ENCODE assay signal across 29 mouse cellular contexts in the genomic region with DNA sequence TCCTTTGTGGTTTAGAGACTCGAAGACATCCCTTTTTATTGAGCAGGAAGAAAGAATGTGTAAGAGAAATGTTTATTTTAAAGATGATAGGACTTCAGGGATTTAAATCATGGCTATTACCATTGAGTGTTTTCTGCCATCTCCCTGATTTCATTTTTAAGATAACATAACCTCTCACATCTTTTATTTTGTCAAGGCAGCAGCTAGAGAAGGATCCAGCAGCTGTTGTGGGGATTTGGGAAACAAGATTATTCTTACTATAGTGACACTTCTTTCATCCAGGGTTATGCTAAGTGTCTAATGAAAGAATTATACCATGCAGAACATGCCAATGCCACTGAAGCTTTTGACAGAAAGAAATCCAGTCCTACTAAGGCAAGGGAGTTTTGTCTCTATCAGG. TPM values are rescaled to one million over a fixed set of nuclear protein-coding genes. Genes with fewer than 3 reads are reported as not detected.
DNase-seq lines count a peak whose midpoint lies in the region; ATAC-seq and TF ChIP-seq lines count a peak whose summit lies in the region.
"Had no signal": no experiment of that assay in that cellular context is flagged by ENCODE, and none has a peak within 500 bp of the region (broad histone marks: within the 10 kb centered on the region; RNA-seq: fewer than 3 reads in every experiment).

No protein-coding gene starts in this region.

- peak; percentile 72; the same call in 1 of the 2 replicates for ATAC-seq in lung, embryonic 15.5 days (ENCODE audit: borderline replicate concordance, extremely low read depth, low FRiP score, low TSS enrichment)
- no peak; the same call in 1 of the 2 replicates for ATAC-seq in lung, postnatal 0 days
- ATAC-seq: forebrain, embryonic 13.5 days; forebrain, embryonic 15.5 days had no signal

- H3ac ChIP-seq in myocyte (ENCODE audit: control insufficient read depth, insufficient read length), result no peak overlapping the region

- H3K27me3 ChIP-seq in lung, embryonic 15.5 days, result no peaks in the 10 kb centered on the region
- no peaks in the 10 kb centered on the region for H3K27me3 ChIP-seq in lung, postnatal 0 days (replicated peaks; ENCODE audit: insufficient read depth, low read length)
- H3K27me3 ChIP-seq in myocyte (ENCODE audit: control insufficient read depth, insufficient read depth, insufficient read length), result no peaks in the 10 kb centered on the region
- H3K27me3 ChIP-seq: embryonic facial prominence, embryonic 13.5 days; embryonic facial prominence, embryonic 15.5 days; forebrain, embryonic 13.5 days; forebrain, embryonic 15.5 days had no signal

- no peak for TF ChIP-seq CTCF in lung, postnatal 0 days (IDR thresholded peaks at IDR 0.05)
- no peak for TF ChIP-seq CTCF in embryonic fibroblast, embryonic 13.5 days (IDR thresholded peaks at IDR 0.05; ENCODE audit: borderline replicate concordance, insufficient read depth, low read length)
- no peak for TF ChIP-seq CTCF in left cerebral cortex, adult 2 months (IDR thresholded peaks at IDR 0.05)

- no peaks in the 10 kb centered on the region for H3K79me2 ChIP-seq in myocyte (ENCODE audit: control insufficient read depth, insufficient read depth)

- no peak for DNase-seq in lung, adult 18-20 months
- DNase-seq in lung, postnatal 0 days (ENCODE audit: low spot score), result no peak
- DNase-seq in lung, postnatal 36 days, result no peak
- no peak for DNase-seq in left cerebral cortex, adult 2 months (ENCODE audit: extremely low spot score in 1 of 2, low spot score in 2 of 2)
- DNase-seq: adrenal gland, adult 2 months; adrenal gland, postnatal 10 days; adrenal gland, postnatal 25 days; cerebellum, adult 11 months; cerebellum, adult 18-20 months; cerebellum, adult 8-10 months; cerebellum, adult 9-11 months; cerebellum, postnatal 14 days; cerebellum, postnatal 36 days; embryo, embryonic 11 days had no signal

- intact Hi-C loops in left cerebral cortex, adult 2 months (cut with DNase I), result no loop called here

- no peak overlapping the region for H3K4me2 ChIP-seq in lung, embryonic 15.5 days
- H3K4me2 ChIP-seq in lung, postnatal 0 days (replicated peaks; ENCODE audit: low read depth, low read length), result no peak overlapping the region
- peak overlapping the region; percentile 4 for H3K4me2 ChIP-seq in myocyte (ENCODE audit: low read depth)
- H3K4me2 ChIP-seq: embryonic facial prominence, embryonic 13.5 days; embryonic facial prominence, embryonic 15.5 days; forebrain, embryonic 13.5 days; forebrain, embryonic 15.5 days had no signal

- no peak overlapping the region for H3K9ac ChIP-seq in lung, embryonic 15.5 days
- no peak overlapping the region for H3K9ac ChIP-seq in lung, postnatal 0 days (replicated peaks; ENCODE audit: low read depth)
- H3K9ac ChIP-seq: embryonic facial prominence, embryonic 13.5 days; embryonic facial prominence, embryonic 15.5 days; forebrain, embryonic 13.5 days; forebrain, embryonic 15.5 days had no signal

- 0 out of 2 replicates have a peak overlapping the region, but pooled peaks have one; percentile 2 for H3K27ac ChIP-seq in lung, embryonic 15.5 days
- H3K27ac ChIP-seq in lung, postnatal 0 days (ENCODE audit: low read length), result no peak overlapping the region
- peak overlapping the region; percentile 99 for H3K27ac ChIP-seq in embryonic fibroblast, embryonic 13.5 days (ENCODE audit: insufficient read depth, low read length)
- no peak overlapping the region for H3K27ac ChIP-seq in left cerebral cortex, adult 2 months
- H3K27ac ChIP-seq: embryonic facial prominence, embryonic 13.5 days; embryonic facial prominence, embryonic 15.5 days; forebrain, embryonic 13.5 days; forebrain, embryonic 15.5 days had no signal

- TF ChIP-seq POLR2A in embryonic fibroblast, embryonic 13.5 days (IDR thresholded peaks at IDR 0.05; ENCODE audit: low read depth, low read length), result no peak
- no peak for TF ChIP-seq POLR2A in myocyte (IDR thresholded peaks at IDR 0.05; ENCODE audit: insufficient read length, low read depth)

- H3K4me1 ChIP-seq in lung, embryonic 15.5 days, result peaks cover 35% of the 10 kb centered on the region
- peaks cover 4% of the 10 kb centered on the region; the same call in 1 of the 2 replicates for H3K4me1 ChIP-seq in lung, postnatal 0 days (ENCODE audit: insufficient read depth, low read depth, low read length)
- H3K4me1 ChIP-seq in embryonic fibroblast, embryonic 13.5 days (ENCODE audit: control insufficient read depth, insufficient read depth, low read length), result peaks cover 26% of the 10 kb centered on the region
- H3K4me1 ChIP-seq: embryonic facial prominence, embryonic 13.5 days; forebrain, embryonic 15.5 days had no signal

- no peaks in the 10 kb centered on the region for H3K36me3 ChIP-seq in lung, embryonic 15.5 days
- no peaks in the 10 kb centered on the region for H3K36me3 ChIP-seq in lung, postnatal 0 days (ENCODE audit: insufficient read depth, low read length)
- H3K36me3 ChIP-seq in myocyte (ENCODE audit: control insufficient read depth, insufficient read depth), result no peaks in the 10 kb centered on the region
- H3K36me3 ChIP-seq: embryonic facial prominence, embryonic 13.5 days; embryonic facial prominence, embryonic 15.5 days; forebrain, embryonic 15.5 days had no signal

- TF ChIP-seq EP300 in lung, postnatal 0 days (IDR thresholded peaks at IDR 0.05), result peak; percentile 9; the same call in 1 of the 2 replicates

- no peaks in the 10 kb centered on the region for H3K9me3 ChIP-seq in lung, embryonic 15.5 days
- no peaks in the 10 kb centered on the region for H3K9me3 ChIP-seq in lung, postnatal 0 days (ENCODE audit: low read length)
- H3K9me3 ChIP-seq: embryonic facial prominence, embryonic 13.5 days; embryonic facial prominence, embryonic 15.5 days; forebrain, embryonic 13.5 days; forebrain, embryonic 15.5 days had no signal

- no peak overlapping the region for H3K4me3 ChIP-seq in lung, embryonic 15.5 days
- no peak overlapping the region for H3K4me3 ChIP-seq in lung, postnatal 0 days (ENCODE audit: low read depth, low read length)
- no peak overlapping the region for H3K4me3 ChIP-seq in embryonic fibroblast, embryonic 13.5 days (ENCODE audit: insufficient read depth, low read length)
- no peak overlapping the region for H3K4me3 ChIP-seq in myocyte
- H3K4me3 ChIP-seq in left cerebral cortex, adult 2 months, result no peak overlapping the region
- H3K4me3 ChIP-seq: embryonic facial prominence, embryonic 13.5 days; embryonic facial prominence, embryonic 15.5 days; forebrain, embryonic 13.5 days; forebrain, embryonic 15.5 days had no signal

- WGBS in lung, embryonic 15.5 days, result 29% methylated on average over 1 of the region's 1 CpGs
- 24% methylated on average over 1 of the region's 1 CpGs for WGBS in lung, postnatal 0 days

TF ChIP-seq in myocyte, 11 proteins besides CTCF, POLR2A, EP300 and RAD21:
- TF ChIP-seq MAX (IDR thresholded peaks at IDR 0.05; ENCODE audit: low read depth), result no peak
- no peak for TF ChIP-seq TCF3 (IDR thresholded peaks at IDR 0.05; ENCODE audit: insufficient read length, low read depth)
- TF ChIP-seq USF1 (IDR thresholded peaks at IDR 0.05; ENCODE audit: low read depth), result no peak
- TF ChIP-seq CEBPB (IDR thresholded peaks at IDR 0.05; ENCODE audit: insufficient read depth, poor library complexity, severe bottlenecking), result no peak
- no peak for TF ChIP-seq POLR2AphosphoS2 (IDR thresholded peaks at IDR 0.05; ENCODE audit: insufficient read length, low read depth)
- no peak for TF ChIP-seq MYOG (IDR thresholded peaks at IDR 0.05; ENCODE audit: control insufficient read depth in 1 of 3, insufficient read depth in 1 of 3, insufficient read length in 2 of 3, low read depth in 2 of 3)
- TF ChIP-seq MYOD1 (IDR thresholded peaks at IDR 0.05; ENCODE audit: control insufficient read depth in 1 of 3, insufficient read length in 2 of 3, low read depth in 2 of 3), result no peak
- TF ChIP-seq TCF12 (IDR thresholded peaks at IDR 0.05; ENCODE audit: insufficient read depth, poor library complexity, severe bottlenecking), result no peak
- TF ChIP-seq SRF (IDR thresholded peaks at IDR 0.05; ENCODE audit: control insufficient read depth, insufficient read length, low read depth), result no peak
- TF ChIP-seq E2F4 (IDR thresholded peaks at IDR 0.05; ENCODE audit: insufficient read depth), result no peak
- no peak for TF ChIP-seq REST (IDR thresholded peaks at IDR 0.05; ENCODE audit: insufficient read depth, insufficient read length)
TF ChIP-seq in myocyte: peak in this region for 0.

RNA-seq across cellular contexts. Expression of a gene that starts 44.6 kb away (rescaled TPM):
- polyA plus RNA-seq in lung, embryonic 15.5 days (2015; fragmentation: Nextera tagmentation; extraction: Ambion mirVana), result not detected in 2 replicates
- polyA plus RNA-seq in lung, postnatal 0 days (2015; fragmentation: Nextera tagmentation; extraction: Ambion mirVana), result not detected in 2 replicates
- not detected in 2 replicates for polyA plus RNA-seq in embryonic fibroblast, embryonic 13.5 days (2011; ENCODE audit: insufficient read length, low read depth, missing spikeins)
- not detected for polyA plus RNA-seq in myocyte (2012; fragmentation: generic; extraction: Trizol)
- not detected for total RNA-seq in left cerebral cortex, adult 2 months (2021)
- total RNA-seq: adrenal gland, adult 2 months; adrenal gland, postnatal 10 days; adrenal gland, postnatal 25 days; adrenal gland, postnatal 4 days; common myeloid progenitor, adult 5-6 weeks; ES-E14; MEL had no signal
- polyA plus RNA-seq: adrenal gland, adult 2 months; brain, embryonic 14.5 days; C2C12; embryonic facial prominence, embryonic 11.5 days; embryonic facial prominence, embryonic 13.5 days; embryonic facial prominence, embryonic 15.5 days; forebrain, embryonic 11.5 days; forebrain, embryonic 13.5 days; forebrain, embryonic 15.5 days had no signal

Comparison
In these comparisons a context has a peak if more than half of its experiments do, and no peak if none do; other contexts are left out.
1. H3K27ac ChIP-seq: peak in lung, embryonic 15.5 days (single experiment) and embryonic fibroblast, embryonic 13.5 days (single experiment); none in lung, postnatal 0 days (single experiment) and left cerebral cortex, adult 2 months (single experiment).